8 mouse cellular contexts compared by ENCODE assay signal in the genomic region with DNA sequence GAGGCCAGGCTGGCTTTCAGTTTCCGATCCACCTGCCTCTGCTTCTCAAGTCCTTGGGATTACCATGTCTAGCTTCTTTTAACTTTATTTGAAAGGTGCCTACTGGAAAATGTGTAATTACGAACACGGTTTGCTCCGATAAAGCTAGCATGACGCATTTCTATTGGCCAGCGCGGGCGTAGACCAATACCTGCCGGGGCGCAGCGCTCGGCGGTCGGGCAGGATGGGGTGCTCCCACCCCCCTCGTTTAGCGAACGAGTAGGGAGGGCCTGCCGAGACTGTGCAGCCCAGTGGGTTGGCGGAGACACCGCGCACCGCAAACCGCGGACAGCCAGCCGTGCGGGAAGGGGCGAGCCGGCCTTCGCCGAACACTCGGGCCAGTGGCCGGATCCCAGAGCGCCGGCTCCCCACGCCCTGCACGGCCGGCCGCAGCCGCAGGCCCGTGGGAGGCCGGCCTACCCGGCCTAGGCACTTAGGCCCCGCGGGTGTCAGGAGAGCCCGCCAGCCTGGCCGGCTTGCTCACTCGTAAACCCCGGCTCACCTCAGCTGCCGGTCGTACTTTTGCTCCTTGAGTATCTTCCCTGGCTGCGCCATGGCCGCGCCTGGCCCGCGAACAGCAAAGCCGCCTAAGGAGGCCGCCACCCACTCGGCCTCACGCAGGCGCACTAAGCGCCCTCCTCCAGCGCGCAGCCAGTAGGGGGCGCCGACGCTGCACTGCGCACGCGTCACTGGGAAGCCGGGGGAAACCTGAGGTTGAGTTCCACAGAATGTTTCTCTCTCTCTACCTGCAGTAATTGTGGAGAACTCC. TPM values are rescaled to one million over a fixed set of nuclear protein-coding genes. Genes with fewer than 3 reads are reported as not detected.
DNase-seq lines count a peak whose midpoint lies in the region; ATAC-seq and TF ChIP-seq lines count a peak whose summit lies in the region.

A gene (minus strand): TSS at position 667 of the 808 bp plus-strand sequence.
A gene (plus strand): TSS at position 719 of the 808 bp plus-strand sequence.

- H3K27ac ChIP-seq in MEL (ENCODE audit: control insufficient read depth, low read depth, low read length) = peak within 1 kb of the TSS; percentile 63
- H3K27ac ChIP-seq in cerebellum, adult 2 months (ENCODE audit: insufficient read depth, low read length) = peak within 1 kb of the TSS; percentile 92
- H3K27ac ChIP-seq in forebrain, postnatal 0 days (ENCODE audit: low read depth, low read length) = peak within 1 kb of the TSS; percentile 88
- H3K27ac ChIP-seq in lung, embryonic 15.5 days = peak within 1 kb of the TSS; percentile 81

- H3K4me2 ChIP-seq in forebrain, postnatal 0 days (ENCODE audit: low read depth) = peak within 1 kb of the TSS; percentile 67
- peak within 1 kb of the TSS; percentile 74 for H3K4me2 ChIP-seq in lung, embryonic 15.5 days

- H3K27me3 ChIP-seq in MEL (ENCODE audit: control insufficient read depth in 1 of 2, insufficient read depth in 2 of 2, low read length in 2 of 2) = no peaks in the 10 kb centered on the region
- no peaks in the 10 kb centered on the region for H3K27me3 ChIP-seq in cerebellum, adult 2 months (ENCODE audit: control insufficient read depth, insufficient read depth, low read length)
- H3K27me3 ChIP-seq in forebrain, postnatal 0 days (ENCODE audit: insufficient read depth, low read length) = no peaks in the 10 kb centered on the region
- H3K27me3 ChIP-seq in lung, embryonic 15.5 days = peaks cover 20% of the 10 kb centered on the region; the same call in 1 of the 2 replicates

- peak; percentile 89 to 92 for TF ChIP-seq POLR2A in MEL (IDR thresholded peaks at IDR 0.05; ENCODE audit: control insufficient read depth in 1 of 2, insufficient read depth in 1 of 2, low read depth in 1 of 2, low read length in 2 of 2, poor library complexity in 1 of 2)
- peak; percentile 91 for TF ChIP-seq POLR2A in cerebellum, adult 2 months (IDR thresholded peaks at IDR 0.05; ENCODE audit: borderline replicate concordance, insufficient read depth, low read length)

- WGBS in cerebellum, adult 2 months = under 1% methylated on average over 70 of the region's 70 CpGs
- WGBS in forebrain, postnatal 0 days = 2% methylated on average over 70 of the region's 70 CpGs
- WGBS in lung, embryonic 15.5 days = under 1% methylated on average over 70 of the region's 70 CpGs

- no peak; the same call in 1 of the 2 replicates for TF ChIP-seq RAD21 in MEL (IDR thresholded peaks at IDR 0.05; ENCODE audit: low read depth, low read length)

- peaks cover 0 to 11% of the 10 kb centered on the region in 2 experiments; a peak in 2 of 4 replicates for H3K36me3 ChIP-seq in MEL (ENCODE audit: control insufficient read depth in 1 of 2, insufficient read depth in 2 of 2, low read length in 2 of 2)
- H3K36me3 ChIP-seq in forebrain, postnatal 0 days (ENCODE audit: insufficient read depth) = peaks cover 8% of the 10 kb centered on the region
- H3K36me3 ChIP-seq in lung, embryonic 15.5 days = peaks cover 11% of the 10 kb centered on the region

- no peaks in the 10 kb centered on the region for H3K9me3 ChIP-seq in MEL (replicated peaks; ENCODE audit: insufficient read depth, low read length)
- no peaks in the 10 kb centered on the region for H3K9me3 ChIP-seq in forebrain, postnatal 0 days (ENCODE audit: low read length)
- H3K9me3 ChIP-seq in lung, embryonic 15.5 days = no peaks in the 10 kb centered on the region

- ATAC-seq in forebrain, postnatal 0 days = peak; percentile 98
- peak; percentile 96 for ATAC-seq in lung, embryonic 15.5 days (ENCODE audit: borderline replicate concordance, extremely low read depth, low FRiP score, low TSS enrichment)

- TF ChIP-seq EP300 in MEL (IDR thresholded peaks at IDR 0.05; ENCODE audit: low read depth in 1 of 2, low read length in 2 of 2) = no peak

- peaks cover 21% of the 10 kb centered on the region for H3K79me2 ChIP-seq in MEL (ENCODE audit: control insufficient read depth, insufficient read depth, low read length, poor library complexity)

- peak within 1 kb of the TSS; percentile 86 for H3K9ac ChIP-seq in MEL (ENCODE audit: control insufficient read depth, low read depth, low read length, poor library complexity, severe bottlenecking)
- peak within 1 kb of the TSS; percentile 95 for H3K9ac ChIP-seq in forebrain, postnatal 0 days
- peak within 1 kb of the TSS; percentile 95 for H3K9ac ChIP-seq in lung, embryonic 15.5 days

- H3K4me3 ChIP-seq in MEL (ENCODE audit: control insufficient read depth in 1 of 2, insufficient read depth in 1 of 2, low read depth in 2 of 2, low read length in 2 of 2) = peak within 1 kb of the TSS; percentile 74 to 90
- H3K4me3 ChIP-seq in cerebellum, adult 2 months (replicated peaks; ENCODE audit: insufficient read depth, low read depth, low read length) = peak within 1 kb of the TSS; percentile 86
- peak within 1 kb of the TSS; percentile 83 for H3K4me3 ChIP-seq in forebrain, postnatal 0 days (ENCODE audit: low read depth, low read length)
- peak within 1 kb of the TSS; percentile 91 for H3K4me3 ChIP-seq in lung, embryonic 15.5 days

- DNase-seq in MEL (ENCODE audit: low read depth, low spot score) = peak; percentile 95
- peak; percentile 93 to 98 for DNase-seq in cerebellum, adult 2 months
- DNase-seq in forebrain, postnatal 0 days = peak; percentile 97
- peak; percentile 96 for DNase-seq in heart, postnatal 4 days
- DNase-seq in layer of hippocampus, adult 8-10 months (ENCODE audit: low spot score in 2 of 2) = peak; percentile 79 to 93
- DNase-seq in ovary, adult 18-20 months (ENCODE audit: low spot score) = peak; percentile 81
- DNase-seq in thymus, postnatal 0 days (ENCODE audit: low spot score) = peak; percentile 95

- peak; percentile 81 to 92 (median 91) for TF ChIP-seq CTCF in MEL (IDR thresholded peaks at IDR 0.05 in 2 of 3, conservative IDR thresholded peaks at IDR 0.05 in 1 of 3; ENCODE audit: control insufficient read depth in 1 of 3, insufficient read depth in 1 of 3, low read depth in 2 of 3, low read length in 3 of 3, poor library complexity in 1 of 3, severe bottlenecking in 1 of 3)
- peak; percentile 84 for TF ChIP-seq CTCF in cerebellum, adult 2 months (IDR thresholded peaks at IDR 0.05; ENCODE audit: borderline replicate concordance, insufficient read depth, low read depth, low read length)
- peak; percentile 99 for TF ChIP-seq CTCF in forebrain, postnatal 0 days (IDR thresholded peaks at IDR 0.05; ENCODE audit: low read depth)

- H3K4me1 ChIP-seq in MEL (ENCODE audit: control insufficient read depth in 1 of 2, insufficient read depth in 2 of 2, low read length in 2 of 2) = peaks cover 0 to 6% of the 10 kb centered on the region in 2 experiments; a peak in 2 of 4 replicates
- H3K4me1 ChIP-seq in cerebellum, adult 2 months (ENCODE audit: control insufficient read depth, insufficient read depth, low read length) = peaks cover 9% of the 10 kb centered on the region; the same call in 1 of the 2 replicates
- H3K4me1 ChIP-seq in forebrain, postnatal 0 days (ENCODE audit: insufficient read depth) = 0 out of 2 replicates have a peak, but pooled peaks cover 10% of the 10 kb centered on the region
- peaks cover 20% of the 10 kb centered on the region for H3K4me1 ChIP-seq in lung, embryonic 15.5 days

TF ChIP-seq in MEL, 35 proteins besides CTCF, POLR2A, EP300 and RAD21 (continues in another document):
- TF ChIP-seq ZC3H11A (IDR thresholded peaks at IDR 0.05; ENCODE audit: low read depth, low read length) = no peak
- TF ChIP-seq USF1 (IDR thresholded peaks at IDR 0.05; ENCODE audit: low read depth, low read length) = no peak
- no peak for TF ChIP-seq MAFK (IDR thresholded peaks at IDR 0.05; ENCODE audit: borderline replicate concordance, low read depth, low read length)
- no peak for TF ChIP-seq CHD2 (IDR thresholded peaks at IDR 0.05; ENCODE audit: low read length)
- TF ChIP-seq POLR2AphosphoS5 (IDR thresholded peaks at IDR 0.05; ENCODE audit: borderline replicate concordance, low read depth, low read length) = no peak
- TF ChIP-seq TAL1 (IDR thresholded peaks at IDR 0.05; ENCODE audit: low read length) = no peak
- no peak for TF ChIP-seq GATA1 (IDR thresholded peaks at IDR 0.05; ENCODE audit: low read depth, low read length)
- no peak for TF ChIP-seq ZNF384 (IDR thresholded peaks at IDR 0.05; ENCODE audit: low read depth, low read length)
- TF ChIP-seq MYB (IDR thresholded peaks at IDR 0.05; ENCODE audit: low read depth, low read length) = no peak
- no peak for TF ChIP-seq USF2 (IDR thresholded peaks at IDR 0.05; ENCODE audit: borderline replicate concordance in 1 of 2, insufficient read depth in 1 of 2, low read depth in 1 of 2, low read length in 2 of 2)
- TF ChIP-seq KAT2A (conservative IDR thresholded peaks at IDR 0.05; ENCODE audit: low read depth, low read length) = no peak
- 0 out of 2 replicates have a peak, but pooled peaks have one; percentile 59 for TF ChIP-seq ZMIZ1 (IDR thresholded peaks at IDR 0.05; ENCODE audit: low read depth, low read length)
- TF ChIP-seq TCF12 (IDR thresholded peaks at IDR 0.05; ENCODE audit: low read depth, low read length) = peak; percentile 6; the same call in 1 of the 2 replicates

RNA-seq across cellular contexts. Expression of the first gene that starts in this region (rescaled TPM):
- 41.9 and 49.7 TPM in 2 replicates for total RNA-seq in MEL (2012; rRNA removed)
- 10 to 100 TPM in 1 of 2 experiments, not detected in 1; 39.2 TPM for polyA plus RNA-seq in MEL (2012; ENCODE audit: insufficient read depth in 1 of 2, insufficient read length in 2 of 2, low read depth in 1 of 2, low replicate concordance in 2 of 2, missing spikeins in 1 of 2)
- 96.1 and 96.5 TPM in 2 replicates for polyA plus RNA-seq in cerebellum, adult 2 months (2012; rRNA removed)
- 86.3 and 97.6 TPM in 2 replicates for total RNA-seq in forebrain, postnatal 0 days (2014; rRNA removed)
- 120 and 134 TPM in 2 replicates for polyA plus RNA-seq in forebrain, postnatal 0 days (2015; fragmentation: Nextera tagmentation; extraction: Ambion mirVana)
- 10 to 100 TPM; 40.9 to 41.0 TPM for total RNA-seq in heart, postnatal 4 days (2021)
- total RNA-seq in layer of hippocampus, adult 8-10 months (2022) = 10 to 100 TPM; 48.5 to 59.0 (median 51.3) TPM
- polyA plus RNA-seq in lung, embryonic 15.5 days (2015; fragmentation: Nextera tagmentation; extraction: Ambion mirVana) = 87.4 and 97.8 TPM in 2 replicates
- polyA plus RNA-seq in thymus, postnatal 0 days (2015; fragmentation: Nextera tagmentation; extraction: Ambion mirVana) = 62.8 and 68.9 TPM in 2 replicates

RNA-seq across cellular contexts. Expression of the second gene that starts in this region (rescaled TPM):
- total RNA-seq in MEL (2012; rRNA removed) = 2.9 and 3.1 TPM in 2 replicates
- polyA plus RNA-seq in MEL (2012; ENCODE audit: insufficient read depth in 1 of 2, insufficient read length in 2 of 2, low read depth in 1 of 2, low replicate concordance in 2 of 2, missing spikeins in 1 of 2) = 1 to 10 TPM in 1 of 2 experiments, not detected in 1; 2.4 TPM
- polyA plus RNA-seq in cerebellum, adult 2 months (2012; rRNA removed) = 59.8 and 67.8 TPM in 2 replicates
- total RNA-seq in forebrain, postnatal 0 days (2014; rRNA removed) = 2.2 and 2.5 TPM in 2 replicates
- polyA plus RNA-seq in forebrain, postnatal 0 days (2015; fragmentation: Nextera tagmentation; extraction: Ambion mirVana) = 1.6 and 2.0 TPM in 2 replicates
- 1 to 10 TPM; 1.7 to 2.9 TPM for total RNA-seq in heart, postnatal 4 days (2021)
- 10 to 100 TPM; 17.9 to 28.0 (median 21.8) TPM for total RNA-seq in layer of hippocampus, adult 8-10 months (2022)
- 0.65 and 0.97 TPM in 2 replicates for polyA plus RNA-seq in lung, embryonic 15.5 days (2015; fragmentation: Nextera tagmentation; extraction: Ambion mirVana)
- 1.6 and 2.2 TPM in 2 replicates for polyA plus RNA-seq in thymus, postnatal 0 days (2015; fragmentation: Nextera tagmentation; extraction: Ambion mirVana)

Comparison
In these comparisons a context has a peak if more than half of its experiments do, and no peak if none do; other contexts are left out.
1. Peak in every context shown above with its lines: DNase-seq, ATAC-seq, H3K4me3 ChIP-seq and H3K27ac ChIP-seq.
2. RNA of the second gene that starts in this region (polyA plus RNA-seq): 59.8 to 67.8 TPM in cerebellum, adult 2 months; 2.4 TPM in MEL, 1.6 to 2.2 TPM in thymus, postnatal 0 days, 1.6 to 2.0 TPM in forebrain, postnatal 0 days and 0.65 to 0.97 TPM in lung, embryonic 15.5 days; every median in the first group is over 10 times any median in the second.